Mouse (Mus musculus) left cerebral cortex, adult 18-20 months (tissue): ENCODE results near the gene Pcgf2. TPM values are rescaled to one million over a fixed set of nuclear protein-coding genes. Genes with fewer than 3 reads are reported as not detected.
"Not testable (repeated sequence)": the region's sequence is repeated elsewhere in the genome, so short reads cannot be mapped to it uniquely, and the experiment has no call there.

ENCODE experiments used
- DNase-seq, 2 experiments: peaks; one replicate each; pipeline ENCODE4 v3.0.0; 2021 to 2022; ENCODE audit warnings: low spot score in 2 of 2, mixed read lengths in 1 of 2
- total RNA-seq, 2 experiments: library from RNA; stranded (reverse); gene quantifications; 2 replicates each; pipeline ENCODE4 v1.2.3; 2021

Pcgf2 gene
- total RNA-seq, 2 experiments from 2014 or later, result 32.4 to 35.2 TPM

DNA sequence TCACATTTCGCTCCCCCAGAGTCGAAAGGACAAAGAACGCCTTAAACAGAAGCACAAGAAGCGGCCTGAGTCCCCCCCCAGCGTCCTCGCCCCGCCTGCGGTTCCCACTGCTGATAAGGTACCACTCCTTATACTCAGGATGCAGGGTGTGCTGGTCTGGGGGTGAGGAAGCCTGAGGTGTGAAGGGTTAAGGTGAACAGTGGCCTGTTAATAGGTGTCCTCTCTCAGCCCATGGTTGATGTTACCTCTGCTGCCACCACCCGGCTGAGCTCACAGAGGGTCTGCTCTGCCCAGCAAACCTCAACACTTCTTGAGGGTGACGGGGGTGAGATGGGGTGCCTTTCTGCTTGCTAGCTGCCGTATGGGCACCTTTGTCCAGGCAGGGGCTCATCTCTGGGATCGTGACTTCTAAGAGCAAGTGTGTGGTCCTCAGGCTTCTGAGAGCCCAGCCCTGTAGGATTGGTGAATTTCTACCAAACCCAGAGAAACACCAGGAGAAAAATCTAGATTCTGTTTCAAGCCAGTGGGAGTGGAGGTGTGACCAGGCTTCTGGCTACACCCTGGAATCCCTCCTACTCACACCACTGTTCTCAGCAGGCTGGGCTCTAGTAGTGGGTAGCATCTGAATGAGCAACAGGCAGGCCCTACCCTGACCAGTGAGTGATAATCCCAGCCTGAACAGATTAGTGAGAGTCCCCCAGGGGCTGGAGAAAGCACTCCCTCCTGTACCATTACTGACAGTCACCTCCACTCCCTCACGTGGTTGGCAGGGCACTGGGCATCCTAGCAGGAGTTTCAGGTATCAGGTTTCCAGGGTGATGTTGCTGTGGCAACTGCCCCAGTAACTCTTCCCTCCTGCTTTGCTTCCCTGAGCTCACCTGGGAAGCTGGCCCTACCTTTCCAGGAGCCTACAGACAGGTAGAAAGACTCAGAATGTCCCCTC is 29.8 kb downstream of the Pcgf2 start:
- no peak for DNase-seq

DNA sequence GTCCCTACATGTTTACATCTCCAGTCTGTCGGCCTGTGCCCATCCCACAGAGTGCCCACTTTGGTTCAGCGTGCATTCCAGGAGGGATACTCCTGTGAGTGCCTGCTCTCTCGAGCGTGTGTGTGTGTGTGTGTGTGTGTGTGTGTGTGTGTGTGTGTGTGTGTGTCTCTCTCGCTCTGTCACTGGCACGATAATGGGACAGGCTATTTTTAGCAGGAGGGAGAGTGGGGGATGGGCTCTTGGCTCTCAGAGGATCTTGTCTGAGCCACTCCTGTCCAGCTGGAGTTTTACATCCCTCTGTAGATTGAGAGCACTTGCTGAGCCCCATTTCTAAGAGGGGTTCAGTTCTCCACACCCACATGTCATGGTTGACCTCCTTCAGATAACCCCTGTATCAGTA is 30.5 kb downstream of the Pcgf2 start:
- no peak for DNase-seq

DNA sequence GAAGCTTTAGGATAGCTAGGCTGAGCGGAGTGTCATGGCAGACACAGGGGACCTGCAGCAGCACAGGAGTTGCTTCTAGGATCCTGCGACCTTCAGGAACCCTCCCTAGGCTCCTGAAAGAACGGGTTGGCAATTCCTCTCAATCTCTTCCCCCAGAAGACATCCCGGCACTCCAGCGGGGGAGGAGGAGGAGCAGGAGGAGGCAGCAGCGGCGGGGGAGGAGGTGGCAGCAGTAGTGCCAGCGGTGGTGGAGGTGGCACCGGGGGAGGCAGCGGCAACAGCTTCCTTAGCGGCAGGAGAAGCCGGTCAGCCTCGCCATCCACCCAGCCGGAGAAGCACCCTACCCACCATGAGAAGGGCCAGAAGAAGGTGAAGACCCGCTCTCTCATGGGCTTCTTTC is 31.0 kb downstream of the Pcgf2 start:
- peak in 1 of 2 experiments; percentile 61 for DNase-seq

GRCm38 (mm10) chr11:97668160-97668559 is 32.1 kb downstream of the Pcgf2 start:
- DNase-seq, result no peak

DNA sequence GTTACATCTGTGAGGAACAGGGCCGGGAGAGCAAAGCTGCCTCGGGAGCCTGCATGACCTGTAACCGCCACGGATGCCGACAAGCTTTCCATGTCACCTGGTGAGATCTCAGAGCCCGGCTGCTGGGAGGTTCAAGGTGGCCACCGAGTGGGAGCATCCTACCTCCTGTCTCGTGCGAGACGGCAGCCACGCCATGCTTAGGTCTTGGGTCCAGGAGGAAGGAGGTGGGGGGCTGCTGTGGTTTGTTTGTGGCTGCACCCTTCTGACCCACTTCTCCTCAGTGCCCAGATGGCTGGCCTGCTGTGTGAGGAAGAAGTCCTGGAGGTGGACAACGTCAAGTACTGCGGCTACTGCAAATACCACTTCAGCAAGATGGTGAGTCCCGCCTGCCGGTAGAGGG is 33.5 kb downstream of the Pcgf2 start:
- DNase-seq, result no peak

DNA sequence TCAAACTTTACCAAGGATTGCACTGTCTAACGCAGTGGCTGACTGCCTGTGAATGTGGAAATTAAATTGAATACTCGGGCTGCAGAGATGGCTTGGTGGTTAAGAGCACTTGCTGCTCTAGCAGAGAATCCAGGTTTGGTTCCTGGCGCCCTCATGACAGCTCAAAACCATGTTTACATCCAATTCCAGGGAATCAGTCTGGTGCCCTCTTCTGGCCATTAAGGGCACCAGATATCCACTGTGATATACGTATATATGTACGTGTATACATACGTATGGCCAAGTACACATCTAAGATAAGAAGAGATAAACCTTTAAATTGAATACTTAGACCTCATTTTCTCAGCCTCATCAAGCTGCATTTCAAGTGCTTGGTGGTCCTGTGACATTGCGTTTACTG is 34.1 kb downstream of the Pcgf2 start:
- DNase-seq, result no peak

DNA sequence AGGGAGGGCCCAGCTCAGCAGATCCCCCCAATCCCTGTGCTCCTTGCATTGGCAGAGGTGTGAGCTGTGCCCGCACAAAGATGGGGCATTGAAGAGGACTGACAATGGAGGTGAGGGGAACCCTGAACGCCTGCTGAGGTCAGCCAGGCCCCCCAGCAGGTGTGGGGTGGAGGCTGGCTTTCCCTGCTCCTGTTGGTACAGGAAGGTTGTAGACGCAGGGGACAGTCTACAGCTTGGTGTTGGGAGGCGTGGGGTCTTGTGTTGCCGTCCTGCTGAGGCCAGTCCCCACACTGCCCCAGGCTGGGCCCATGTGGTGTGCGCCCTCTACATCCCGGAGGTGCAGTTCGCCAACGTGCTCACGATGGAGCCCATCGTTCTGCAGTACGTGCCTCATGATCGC is 34.9 kb downstream of the Pcgf2 start:
- DNase-seq, result no peak

DNA sequence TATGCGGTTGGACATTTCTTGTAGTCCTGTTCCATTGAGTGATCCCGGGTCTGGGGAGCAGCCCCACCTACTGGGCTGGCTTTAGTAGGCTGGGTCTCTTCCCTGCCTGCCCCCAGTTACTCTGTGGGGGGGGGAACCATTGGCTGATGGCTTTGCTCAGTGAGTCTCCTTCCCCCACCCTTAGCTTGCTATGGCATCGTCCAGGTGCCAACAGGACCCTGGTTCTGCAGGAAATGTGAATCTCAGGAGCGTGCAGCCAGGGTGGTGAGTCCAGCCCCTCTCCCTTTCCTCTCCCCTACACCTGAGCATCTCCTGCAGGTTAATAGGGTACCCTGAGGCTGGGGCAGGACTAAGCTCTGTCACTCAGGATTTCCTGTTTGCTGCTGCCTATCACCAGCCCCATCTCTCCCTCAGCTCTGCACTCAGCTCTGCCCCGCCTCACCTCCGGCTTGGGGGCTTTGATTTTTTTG is 35.5 kb downstream of the Pcgf2 start:
- DNase-seq, result no peak

DNA sequence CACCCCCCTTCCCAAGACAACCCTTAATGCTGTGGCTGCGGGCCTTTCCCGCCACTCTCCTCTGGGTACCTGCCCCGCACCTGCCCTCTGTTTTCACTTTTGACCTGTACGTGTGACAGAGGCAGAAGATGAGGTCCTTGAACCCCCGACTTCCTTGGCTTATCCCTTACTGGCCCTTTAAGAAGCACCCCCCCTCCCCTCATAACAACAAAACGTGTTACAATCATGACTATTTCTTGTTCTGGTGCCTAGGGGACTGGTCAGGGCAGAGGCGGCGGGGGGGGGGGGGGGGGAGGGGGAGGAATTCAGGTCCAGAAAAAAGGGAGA is 36.0 kb downstream of the Pcgf2 start:
- DNase-seq, result no peak

DNA sequence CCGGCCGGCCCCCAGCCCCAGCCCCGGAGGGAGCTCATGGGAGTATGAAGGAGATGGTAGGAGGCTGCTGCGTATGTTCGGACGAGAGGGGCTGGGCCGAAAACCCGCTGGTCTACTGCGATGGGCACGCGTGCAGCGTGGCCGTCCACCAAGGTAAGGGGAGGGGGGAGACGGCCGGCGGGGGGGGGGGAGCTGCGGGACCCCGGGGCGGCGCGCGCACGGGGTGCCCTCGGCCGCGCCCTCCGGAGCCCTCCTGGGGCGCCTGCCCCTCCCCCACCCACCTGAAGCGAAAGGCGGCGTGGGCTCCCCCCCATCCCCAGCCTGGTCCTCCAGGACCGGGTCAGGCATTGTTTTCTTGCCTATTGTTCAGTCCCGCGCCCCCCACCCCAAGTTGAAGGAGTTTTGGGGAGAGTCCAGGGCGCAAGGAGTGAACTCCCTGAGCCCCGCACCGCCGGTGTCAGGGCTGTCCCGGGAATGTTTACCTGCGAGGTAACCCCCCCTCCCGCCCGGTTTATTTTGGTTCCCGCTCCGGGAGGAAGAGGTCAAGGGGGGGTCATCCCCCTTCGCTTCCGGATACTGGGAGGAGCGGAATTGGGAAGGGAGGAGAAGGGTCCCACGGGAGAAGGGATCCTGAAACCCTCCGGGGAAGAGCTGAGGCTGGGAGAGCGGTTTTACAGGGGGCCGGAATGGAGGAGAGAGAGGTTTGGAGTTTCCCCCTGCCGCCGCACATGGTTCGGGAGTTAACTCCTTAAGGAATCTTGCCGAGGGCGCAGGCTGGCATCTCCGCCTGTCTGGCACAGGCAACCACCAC is 36.6 kb downstream of the Pcgf2 start:
- peak in 1 of 2 experiments; percentile 31 for DNase-seq

GRCm38 (mm10) chr11:97662893-97663527 is 37.3 kb downstream of the Pcgf2 start, which contains the start of gene Mllt6:
Gene Mllt6 (plus strand): TSS chr11:97663414.
- peak; percentile 74 to 79 for DNase-seq

DNA sequence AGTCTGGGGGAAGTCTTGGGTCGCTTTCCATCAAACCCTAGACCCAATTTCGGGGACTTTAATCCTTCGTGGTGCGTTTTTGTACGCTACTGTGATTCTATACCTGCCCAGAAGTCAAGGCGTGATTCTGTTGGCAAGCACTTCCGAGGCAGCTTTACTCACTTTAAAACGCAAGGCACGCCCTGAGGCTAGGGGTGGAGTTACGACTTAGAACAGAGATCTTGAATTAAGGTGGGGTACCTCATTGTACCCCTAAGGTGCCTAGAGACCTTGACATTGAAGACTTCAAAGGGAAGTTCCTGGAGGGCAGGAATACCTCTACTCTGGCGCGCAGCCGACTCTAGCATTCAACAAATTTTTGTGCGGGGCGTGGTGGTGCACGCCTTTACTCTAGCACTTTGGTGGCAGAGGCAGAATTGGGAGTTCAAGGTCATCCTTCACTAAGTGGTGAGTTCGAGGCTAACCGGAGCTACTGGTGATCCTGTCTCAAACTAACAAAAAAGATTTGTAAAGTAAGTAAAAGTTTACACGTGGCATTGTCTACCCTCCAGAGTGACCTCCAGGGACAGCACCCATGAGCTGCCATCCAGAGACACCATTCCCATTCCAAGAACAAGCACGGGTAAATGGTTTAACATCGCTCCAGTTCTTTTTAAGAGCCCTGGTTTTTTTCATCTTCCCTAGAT is 37.9 kb downstream of the Pcgf2 start:
- DNase-seq, result no peak

DNA sequence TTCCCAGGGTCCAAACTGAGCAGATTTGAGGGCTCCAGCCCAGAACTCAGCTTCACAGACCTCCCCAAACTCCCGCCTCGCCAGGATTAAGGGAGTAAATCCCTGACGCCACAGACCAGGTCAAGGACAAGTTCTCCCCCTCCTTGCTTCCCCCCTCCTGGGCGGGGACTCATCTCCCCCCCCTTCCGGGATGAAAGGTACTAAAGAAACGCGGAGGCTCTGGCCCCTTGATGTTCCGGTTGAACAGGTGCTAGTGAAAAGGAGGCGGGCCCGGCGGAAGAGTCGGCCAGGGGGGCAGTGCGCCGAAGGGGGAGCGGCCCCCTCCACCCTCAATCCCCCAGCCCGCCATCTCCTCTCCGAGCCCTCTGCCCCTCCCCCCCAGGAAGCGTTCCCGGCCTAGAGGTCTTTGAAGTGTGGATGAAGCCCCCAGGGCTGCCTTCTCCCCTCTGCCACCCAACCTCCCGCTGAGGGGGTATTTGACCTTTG is 38.6 kb downstream of the Pcgf2 start:
- DNase-seq, result no peak

DNA sequence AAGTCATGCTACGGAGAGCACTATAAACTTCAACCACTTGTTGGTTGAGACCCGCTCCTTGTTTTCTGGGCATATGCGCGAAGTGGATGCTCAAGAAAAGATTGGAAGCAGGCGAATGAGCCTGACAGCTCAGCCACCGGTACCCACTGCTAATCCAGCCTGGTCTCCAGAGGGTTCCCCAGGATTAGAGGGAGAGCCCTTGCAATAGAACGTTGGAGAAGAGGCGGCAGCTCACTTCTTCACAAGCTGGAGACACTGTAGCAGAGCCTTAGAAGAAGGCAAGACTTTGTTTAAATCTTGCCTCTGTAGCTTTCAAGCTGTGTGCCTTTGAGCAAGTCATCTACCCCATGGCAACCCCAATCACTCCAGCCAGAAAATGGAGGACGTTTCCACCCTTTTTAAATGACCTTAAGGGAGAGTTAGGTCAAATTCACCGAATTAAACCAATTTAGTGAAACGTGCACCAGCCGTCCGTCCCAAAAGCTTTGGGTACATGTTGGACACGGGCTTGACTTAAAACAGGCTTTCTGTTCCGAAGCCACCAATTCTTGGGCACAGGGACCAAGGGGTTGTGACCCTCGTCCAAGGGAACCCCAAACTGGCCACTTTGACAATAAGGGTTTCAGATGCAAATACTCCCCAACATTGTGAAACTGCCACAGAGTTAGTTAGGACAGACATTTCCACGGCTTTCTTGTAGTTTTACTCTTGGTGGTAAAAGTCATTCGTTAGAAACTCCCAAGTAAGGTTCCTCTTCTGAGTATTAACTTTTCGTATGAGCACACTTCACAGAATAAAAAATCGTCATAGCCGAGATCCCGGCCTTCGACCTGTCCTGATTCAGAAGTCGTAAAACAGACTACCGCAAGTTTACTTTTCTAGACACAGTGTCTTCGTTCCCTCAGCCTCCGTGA is 39.3 kb downstream of the Pcgf2 start:
- no peak for DNase-seq

DNA sequence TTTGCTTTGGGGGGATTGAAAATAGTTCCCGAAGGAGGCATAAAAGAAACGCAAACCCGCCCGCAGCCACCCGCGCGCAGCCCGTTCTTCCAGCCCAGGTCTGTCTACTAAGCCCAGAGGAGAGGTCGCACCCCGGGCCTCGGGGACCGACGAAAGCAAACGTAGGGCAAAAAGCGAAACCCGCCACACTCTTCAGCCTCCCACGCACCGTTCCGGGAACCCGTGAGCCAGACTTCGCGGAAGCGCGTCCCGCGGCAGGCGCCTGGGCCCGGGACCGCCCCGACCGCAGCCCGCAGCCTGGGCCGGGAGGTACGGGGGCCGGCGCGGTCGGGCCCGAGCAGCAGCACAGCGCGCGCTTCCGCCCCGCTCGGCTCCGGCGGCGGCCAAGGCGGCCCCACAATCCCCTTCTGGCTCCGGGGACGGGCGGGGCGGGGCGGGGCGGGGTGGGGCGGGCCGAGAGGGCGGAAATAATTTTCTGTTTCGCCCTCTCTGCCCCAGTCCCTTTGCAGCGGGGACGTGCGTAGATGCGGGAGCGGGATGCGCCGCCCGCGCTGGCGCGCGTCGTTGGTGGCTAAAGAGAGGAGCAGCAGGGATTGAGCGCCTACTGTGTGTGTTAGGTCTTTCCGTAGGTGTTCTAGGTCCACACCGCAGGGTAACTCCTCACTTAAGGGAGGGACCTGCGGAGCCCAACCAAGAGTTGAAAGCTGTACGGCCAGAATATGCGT is 40.1 kb downstream of the Pcgf2 start:
- peak; percentile 70 to 85 for DNase-seq

DNA sequence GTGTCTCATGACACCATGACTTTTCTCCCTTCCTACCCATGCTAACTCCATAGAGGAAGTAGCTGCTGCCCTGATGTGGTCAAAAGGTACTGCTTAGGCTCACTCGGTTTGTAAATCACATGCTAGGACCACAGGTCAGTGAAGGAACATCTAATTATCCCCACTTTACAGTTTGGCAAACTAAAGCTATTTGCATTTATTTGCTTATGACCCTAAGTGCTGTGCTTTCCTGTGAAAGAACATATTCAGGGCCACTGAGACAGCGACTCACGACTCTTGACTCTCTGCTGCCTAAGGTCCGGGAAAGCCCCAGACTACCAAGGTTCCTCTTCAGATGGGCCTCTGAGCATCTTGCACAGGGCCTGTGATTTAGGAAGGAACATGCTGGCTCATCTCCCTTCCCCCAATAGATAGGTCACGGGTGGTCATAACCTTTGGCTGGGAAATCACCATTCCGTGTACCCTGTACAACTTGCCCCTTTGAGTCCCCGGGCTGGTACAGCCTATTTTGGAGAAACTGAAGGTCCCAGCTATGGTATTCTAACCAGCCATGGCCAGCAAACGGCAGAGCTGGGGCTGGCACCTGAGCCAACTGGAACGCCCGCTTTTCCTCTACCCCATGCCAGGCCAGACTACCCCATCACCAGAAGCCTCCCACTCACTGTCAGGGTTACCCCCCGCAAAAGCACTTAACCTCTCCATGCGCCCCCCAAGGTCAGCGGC is 40.9 kb downstream of the Pcgf2 start:
- no peak for DNase-seq

GRCm38 (mm10) chr11:97658751-97659266 is 41.5 kb downstream of the Pcgf2 start:
- no peak for DNase-seq

DNA sequence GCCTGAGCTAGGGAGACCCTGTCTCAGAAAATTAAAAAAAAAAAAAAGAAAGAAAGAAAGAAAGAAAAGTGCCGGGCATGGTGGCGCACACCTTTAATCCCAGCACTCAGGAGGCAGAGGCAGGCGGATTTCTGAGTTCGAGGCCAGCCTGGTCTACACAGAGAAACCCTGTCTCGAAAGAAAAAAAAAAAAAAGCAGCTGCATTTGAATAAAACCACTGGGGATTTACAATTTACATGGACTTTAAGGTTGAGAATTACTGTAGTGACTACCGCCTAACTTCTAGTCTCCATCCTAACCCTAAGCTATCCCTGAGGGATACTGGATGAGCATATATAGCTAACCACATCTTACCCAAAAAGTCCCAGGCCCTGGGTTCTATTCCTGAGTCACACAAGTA is 42.3 kb downstream of the Pcgf2 start:
- DNase-seq, result not testable (repeated sequence)
